Mouse (Mus musculus): Measurements from ENCODE around the gene Cd59b.

DNA sequence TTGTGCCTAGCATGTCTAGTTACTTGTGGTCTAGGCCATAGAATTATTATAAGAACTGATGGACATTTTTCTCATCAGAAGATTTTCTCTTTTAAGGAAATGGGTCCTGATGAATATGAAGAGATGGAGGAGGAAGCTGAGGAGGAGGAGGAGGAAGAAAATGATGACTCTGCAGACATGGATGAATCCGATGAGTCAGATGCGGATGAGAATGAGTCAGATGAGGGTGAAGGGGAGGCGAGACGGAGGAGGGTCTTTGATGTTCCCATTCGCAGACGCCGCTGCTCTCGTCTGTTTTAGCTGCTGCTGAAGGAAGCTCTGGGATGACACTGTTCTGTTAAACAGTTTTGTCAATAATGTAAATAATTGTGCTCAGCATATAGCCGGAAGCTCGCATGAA lies 9.9 kb upstream of the Cd59b start:
- no peak for TF ChIP-seq CTCF (IDR thresholded peaks at IDR 0.05; ENCODE audit: control insufficient read depth, insufficient read depth, insufficient read length)
- no peak for TF ChIP-seq MAX (IDR thresholded peaks at IDR 0.05)
- TF ChIP-seq USF1 (IDR thresholded peaks at IDR 0.05; ENCODE audit: low read depth), result no peak
- TF ChIP-seq MYOD1 (IDR thresholded peaks at IDR 0.05; ENCODE audit: control insufficient read depth, insufficient read length, low read depth), result no peak

All from C2C12 (cell line).